ENCODE assay signal across 19 mouse cellular contexts in the genomic region with DNA sequence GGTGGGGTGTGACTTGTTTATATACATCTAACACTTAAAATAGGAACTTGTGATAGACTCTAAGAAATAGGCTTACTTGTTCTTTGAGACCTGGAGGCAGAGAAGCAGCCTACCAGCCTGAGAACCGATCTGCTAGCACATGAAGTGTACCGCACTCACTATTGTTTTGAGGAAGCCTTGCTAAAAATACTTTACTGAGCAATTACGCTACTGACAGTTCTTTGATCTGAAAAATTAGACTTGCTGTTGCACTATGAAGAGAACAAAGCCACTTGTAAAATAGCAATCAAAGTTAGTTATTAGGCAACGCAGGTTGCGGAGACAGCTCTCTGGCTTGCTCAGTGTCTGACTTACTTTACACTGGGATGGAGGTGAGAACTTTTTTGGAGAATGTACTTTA. TPM values are rescaled to one million over a fixed set of nuclear protein-coding genes. Genes with fewer than 3 reads are reported as not detected.
DNase-seq lines count a peak whose midpoint lies in the region; ATAC-seq and TF ChIP-seq lines count a peak whose summit lies in the region.
"Had no signal": no experiment of that assay in that cellular context is flagged by ENCODE, and none has a peak within 500 bp of the region (broad histone marks: within the 10 kb centered on the region; RNA-seq: fewer than 3 reads in every experiment).

No protein-coding gene starts in this region.

- no peak for TF ChIP-seq CTCF in brain, embryonic 14.5 days (IDR thresholded peaks at IDR 0.05; ENCODE audit: borderline replicate concordance, extremely low read depth, insufficient read depth, insufficient read length)

- DNase-seq in frontal cortex, postnatal 25 days (ENCODE audit: low spot score in 2 of 2): no peak
- DNase-seq in CD4-positive, CD25-positive, alpha-beta regulatory T cell, adult 2 months (ENCODE audit: low read depth, low spot score): peak; percentile 14
- peak; percentile 12 for DNase-seq in brain, embryonic 14.5 days (ENCODE audit: low read depth)
- DNase-seq in telencephalon, adult 2 months (ENCODE audit: low read depth, low spot score): peak; percentile 43
- DNase-seq in adrenal gland, postnatal 25 days: no peak
- DNase-seq: adrenal gland, postnatal 14 days; cerebellum, adult 9-10 months; cerebellum, postnatal 36 days; embryo, embryonic 11 days; heart, postnatal 14 days; kidney, adult 8-10 months; layer of hippocampus, postnatal 36 days; left cerebral cortex, postnatal 4 days; lung, postnatal 36 days; right cerebral cortex, postnatal 4 days had no signal

- ATAC-seq in frontal cortex, adult (ENCODE audit: low TSS enrichment): 0 out of 2 replicates have a peak, but pooled peaks have one; percentile 14
- no peak for ATAC-seq in megakaryocyte-erythroid progenitor cell, adult 5-6 weeks (replicated peaks; ENCODE audit: low FRiP score, low TSS enrichment, poor library complexity, severe bottlenecking)
- ATAC-seq: Patski had no signal

- TF ChIP-seq POLR2A in brain, embryonic 14.5 days (IDR thresholded peaks at IDR 0.05; ENCODE audit: borderline replicate concordance, extremely low read depth, insufficient read depth, insufficient read length, poor library complexity, severe bottlenecking): no peak

RNA-seq across cellular contexts. Expression of a gene that starts 37.1 kb away (rescaled TPM):
- 34.6 and 50.9 TPM in 2 replicates for polyA plus RNA-seq in brain, embryonic 14.5 days (2012; rRNA removed)
- 31.3 and 41.8 TPM in 2 replicates for total RNA-seq in adrenal gland, postnatal 25 days (2021)
- 0.94 TPM in 1 of 2 replicates, not detected in the other for total RNA-seq in megakaryocyte-erythroid progenitor cell, adult 5-6 weeks (2014; fragmentation: Nextera tagmentation)
- total RNA-seq in megakaryocyte-erythroid progenitor cell, adult 5-6 weeks (2017): 0.19 and 0.66 TPM in 2 replicates
- total RNA-seq: MEL had no signal

Comparison
In these comparisons a context has a peak if more than half of its experiments do, and no peak if none do; other contexts are left out.
1. DNase-seq: peak in CD4-positive, CD25-positive, alpha-beta regulatory T cell, adult 2 months (single experiment), brain, embryonic 14.5 days (single experiment) and telencephalon, adult 2 months (single experiment); none in frontal cortex, postnatal 25 days (0 of 2) and adrenal gland, postnatal 25 days (single experiment).
2. RNA of a gene that starts 37.1 kb away (total RNA-seq): 31.3 to 41.8 TPM in adrenal gland, postnatal 25 days; 0.19 to 0.94 TPM in megakaryocyte-erythroid progenitor cell, adult 5-6 weeks; every median in the first group is over 10 times any median in the second.